Mouse (Mus musculus): ENCODE results near the gene Klhdc9. TPM values are rescaled to one million over a fixed set of nuclear protein-coding genes. Genes with fewer than 3 reads are reported as not detected.
"Not testable (repeated sequence)": the region's sequence is repeated elsewhere in the genome, so short reads cannot be mapped to it uniquely, and the experiment has no call there.

Gene Klhdc9
- total RNA-seq, 2 experiments from 2014 or later: 6.8 to 7.4 TPM

GRCm38 (mm10) chr1:171358421-171358820 is 2.2 kb downstream of the Klhdc9 start:
- DNase-seq (ENCODE audit: low spot score in 2 of 2): peak in 1 of 2 experiments; percentile 64

- no peak for DNase-seq (ENCODE audit: low spot score in 2 of 2)
Observed at GRCm38 (mm10) chr1:171356814-171357213, 3.8 kb downstream of the Klhdc9 start.

- DNase-seq (ENCODE audit: low spot score in 2 of 2): no peak
Observed at GRCm38 (mm10) chr1:171355812-171356340, 4.7 kb downstream of the Klhdc9 start.

GRCm38 (mm10) chr1:171349210-171349609 is 11.4 kb downstream of the Klhdc9 start:
- no peak for DNase-seq (ENCODE audit: low spot score in 2 of 2)

GRCm38 (mm10) chr1:171348665-171349064 is 11.9 kb downstream of the Klhdc9 start:
- no peak for DNase-seq (ENCODE audit: low spot score in 2 of 2)

GRCm38 (mm10) chr1:171346095-171346450 is 14.5 kb downstream of the Klhdc9 start:
- no peak for DNase-seq (ENCODE audit: low spot score in 2 of 2)

GRCm38 (mm10) chr1:171345225-171346094 is 15.1 kb downstream of the Klhdc9 start, which contains the start of the genes Nit1 and Pfdn2:
Gene Nit1, minus strand, starts transcription at chr1:171345646.
Gene Pfdn2, plus strand, starts transcription at chr1:171345670.
- DNase-seq (ENCODE audit: low spot score in 2 of 2): peak; percentile 82 to 93

GRCm38 (mm10) chr1:171344715-171345114 is 15.9 kb downstream of the Klhdc9 start:
- no peak for DNase-seq (ENCODE audit: low spot score in 2 of 2)

- no peak for DNase-seq (ENCODE audit: low spot score in 2 of 2)
Observed at GRCm38 (mm10) chr1:171343922-171344677, 16.5 kb downstream of the Klhdc9 start.

- no peak for DNase-seq (ENCODE audit: low spot score in 2 of 2)
Observed at GRCm38 (mm10) chr1:171342262-171343207, 18.1 kb downstream of the Klhdc9 start.

- no peak for DNase-seq (ENCODE audit: low spot score in 2 of 2)
Observed at GRCm38 (mm10) chr1:171330216-171330560, 30.4 kb downstream of the Klhdc9 start.

GRCm38 (mm10) chr1:171329433-171330215 is 31.0 kb downstream of the Klhdc9 start:
- DNase-seq (ENCODE audit: low spot score in 2 of 2): peak in 1 of 2 experiments; percentile 31

- peak; percentile 95 to 97 for DNase-seq (ENCODE audit: low spot score in 2 of 2)
Observed at GRCm38 (mm10) chr1:171328839-171329432, 31.7 kb downstream of the Klhdc9 start, which contains the start of gene Dedd. Gene Dedd, plus strand, starts transcription at chr1:171329145.

- no peak for DNase-seq (ENCODE audit: low spot score in 2 of 2)
Observed at GRCm38 (mm10) chr1:171328244-171328643, 32.4 kb downstream of the Klhdc9 start.

GRCm38 (mm10) chr1:171326588-171326987 is 34.0 kb downstream of the Klhdc9 start:
- not testable (repeated sequence) for DNase-seq (ENCODE audit: low spot score in 2 of 2)

GRCm38 (mm10) chr1:171325571-171325970 is 35.0 kb downstream of the Klhdc9 start:
- no peak for DNase-seq (ENCODE audit: low spot score in 2 of 2)

- DNase-seq (ENCODE audit: low spot score in 2 of 2): no peak
Observed at GRCm38 (mm10) chr1:171322012-171322411, 38.6 kb downstream of the Klhdc9 start.

- DNase-seq (ENCODE audit: low spot score in 2 of 2): no peak
Observed at GRCm38 (mm10) chr1:171321415-171321814, 39.2 kb downstream of the Klhdc9 start.

- no peak for DNase-seq (ENCODE audit: low spot score in 2 of 2)
Observed at GRCm38 (mm10) chr1:171320151-171320550, 40.4 kb downstream of the Klhdc9 start.
